Mouse (Mus musculus) testis, adult 2 months (tissue): Measurements from ENCODE around the gene Fcgrt.

Experiments
- CTCF ChIP-seq: fragments of 200-500 bp; IDR thresholded peaks from 2 replicates; pipeline ENCODE4 v1.5.1; 2012; ENCODE audit warnings: low read depth, mild to moderate bottlenecking, inconsistent platforms, low read length, moderate library complexity; ENCODE audit not compliant: control insufficient read depth, insufficient read depth, insufficient replicate concordance
- POLR2A ChIP-seq: fragments of 200-500 bp; IDR thresholded peaks from 2 replicates; pipeline ENCODE4 v1.6.1; 2012; ENCODE audit warnings: low read depth, mild to moderate bottlenecking, inconsistent platforms, low read length, moderate library complexity; ENCODE audit not compliant: control insufficient read depth

DNA sequence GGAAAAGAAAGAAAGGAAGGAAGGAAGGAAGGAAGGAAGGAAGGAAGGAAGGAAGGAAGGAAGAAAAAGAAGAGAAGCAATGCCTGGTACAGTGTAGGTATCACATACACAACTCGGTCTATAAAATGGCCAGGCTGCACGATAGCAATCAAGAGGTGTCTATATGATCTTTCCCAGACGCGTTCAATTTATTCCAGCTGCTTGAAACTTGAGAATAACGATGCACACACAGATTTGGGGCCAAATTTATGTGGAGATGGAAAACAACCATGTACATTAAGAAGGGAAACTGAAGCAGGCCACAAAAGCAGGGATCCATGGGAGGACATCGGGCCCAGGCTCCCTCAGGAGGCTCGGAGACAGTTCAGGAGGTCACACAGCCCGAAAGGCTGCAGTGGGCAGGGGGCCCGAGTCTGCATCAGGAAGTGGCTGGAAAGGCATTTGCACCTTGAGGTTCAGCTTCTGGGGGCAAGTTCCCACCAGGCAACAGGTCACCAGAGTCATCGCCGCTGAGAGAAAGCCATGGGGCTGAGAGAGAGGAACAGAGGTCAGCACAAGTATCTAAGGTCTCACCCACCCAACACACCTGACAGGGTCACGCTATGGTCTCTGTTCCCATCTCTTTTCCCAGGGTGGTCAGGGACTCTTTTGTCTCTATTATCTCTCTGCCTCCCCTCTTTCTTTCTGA lies 10.7 kb downstream of the Fcgrt start:
- TF ChIP-seq CTCF (no peak), POLR2A (no peak)
